Mouse (Mus musculus): ENCODE results near the gene Gm609.

DNA sequence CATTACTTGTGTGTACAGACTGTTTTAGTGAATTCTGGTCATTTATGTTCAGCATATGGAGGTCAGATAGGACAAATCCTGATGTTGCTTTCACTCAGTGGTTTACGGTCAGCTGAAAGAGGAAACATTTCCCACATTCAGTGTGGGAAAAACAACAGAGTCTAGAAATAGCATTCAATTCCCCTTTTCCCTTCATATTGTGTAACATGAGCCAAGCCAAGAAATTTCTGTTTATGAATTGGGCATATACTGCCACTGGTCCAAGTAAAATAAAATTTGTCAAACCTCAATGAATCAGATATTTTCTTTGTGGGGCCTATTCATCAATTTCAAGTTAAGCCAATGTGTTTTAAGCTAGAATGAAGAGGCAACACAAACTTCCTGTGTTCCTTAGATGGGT lies 121.7 kb downstream of the Gm609 start:
- TF ChIP-seq POLR2A (IDR thresholded peaks at IDR 0.05; ENCODE audit: insufficient read depth, low read length) (no peak), CTCF (IDR thresholded peaks at IDR 0.05; ENCODE audit: low read depth, low read length) (no peak)
